Mouse (Mus musculus): Measurements from ENCODE around the gene Etnk1. TPM values are rescaled to one million over a fixed set of nuclear protein-coding genes. Genes with fewer than 3 reads are reported as not detected.

Etnk1 gene
- 38.1 and 40.4 TPM in 2 replicates for polyA plus RNA-seq (2015; fragmentation: Nextera tagmentation; extraction: Ambion mirVana)

DNA sequence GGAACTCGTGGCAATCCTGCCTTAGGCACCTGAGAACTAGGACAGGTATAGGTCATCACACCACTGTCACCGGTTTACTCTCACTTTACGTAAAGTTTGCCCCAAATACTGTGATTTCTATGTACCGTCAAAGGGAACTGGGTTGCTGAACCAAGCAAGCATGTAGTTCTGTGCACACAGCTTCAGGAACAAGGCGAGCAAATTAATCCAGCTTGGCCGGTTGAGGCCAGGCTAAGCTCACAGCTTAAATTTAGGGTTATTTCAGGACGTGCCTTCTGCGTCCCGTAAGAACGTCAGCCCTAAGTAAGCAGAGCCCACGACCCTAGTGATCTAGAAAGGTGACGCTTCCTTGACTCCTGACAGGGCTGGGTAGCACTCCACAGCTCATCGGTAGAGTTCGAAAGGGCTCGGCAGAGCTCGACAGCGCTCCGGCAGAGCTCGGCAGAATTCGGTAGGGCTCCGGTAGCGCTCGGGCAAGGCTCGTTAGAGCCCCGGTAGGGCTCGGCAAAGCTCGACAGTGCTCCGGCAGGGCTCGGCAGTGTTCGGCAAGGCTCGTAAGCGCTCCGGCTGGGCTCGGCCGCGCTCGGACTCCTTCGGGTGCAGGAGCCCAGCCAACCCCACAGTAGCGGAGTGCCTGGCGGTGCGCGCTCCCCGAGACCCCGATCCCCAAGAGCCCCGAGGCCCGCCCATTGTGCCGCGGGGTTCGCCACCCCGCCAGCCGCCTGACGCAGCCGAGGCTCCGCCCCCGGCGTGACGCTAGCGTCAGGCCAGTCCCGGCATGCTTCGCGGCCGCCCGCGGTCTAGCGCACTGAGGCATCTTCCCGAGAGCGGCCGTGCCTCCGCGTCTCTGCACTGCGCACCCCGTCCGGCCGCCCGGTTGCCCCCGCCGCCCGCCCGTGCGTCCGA lies at the start of gene Etnk1:
Gene Etnk1 (plus strand): TSS at position 770 of the 906 bp plus-strand sequence.
- peak; percentile 96 for ATAC-seq
- Histone ChIP-seq H3K9ac (replicated peaks; ENCODE audit: low read depth, low read length) (peak within 1 kb of the TSS; percentile 93), H3K4me2 (ENCODE audit: low read length) (peak within 1 kb of the TSS; percentile 92), H3K9me3 (ENCODE audit: control insufficient read depth, low read length) (no peaks in the 10 kb centered on the region), H3K36me3 (ENCODE audit: control insufficient read depth, insufficient read depth) (no peaks in the 10 kb centered on the region), H3K4me3 (replicated peaks; ENCODE audit: low read length) (peak within 1 kb of the TSS; percentile 93), H3K27me3 (replicated peaks; ENCODE audit: control insufficient read depth, insufficient read depth, low read length) (no peaks in the 10 kb centered on the region), H3K4me1 (replicated peaks; ENCODE audit: control insufficient read depth, insufficient read depth, low read length) (peaks cover 22% of the 10 kb centered on the region), H3K27ac (ENCODE audit: low read length) (peak within 1 kb of the TSS; percentile 92)
- under 1% methylated on average over 69 of the region's 81 CpGs for WGBS

- 90% methylated on average over 6 of the region's 6 CpGs for WGBS
- H3K9ac ChIP-seq (replicated peaks; ENCODE audit: low read depth, low read length), result no peak overlapping the region
- H3K36me3 ChIP-seq (ENCODE audit: control insufficient read depth, insufficient read depth), result no peaks in the 10 kb centered on the region
- no peaks in the 10 kb centered on the region for H3K4me1 ChIP-seq (replicated peaks; ENCODE audit: control insufficient read depth, insufficient read depth, low read length)
- H3K27me3 ChIP-seq (replicated peaks; ENCODE audit: control insufficient read depth, insufficient read depth, low read length), result no peaks in the 10 kb centered on the region
- H3K27ac ChIP-seq (ENCODE audit: low read length), result no peak overlapping the region
- no peaks in the 10 kb centered on the region for H3K9me3 ChIP-seq (ENCODE audit: control insufficient read depth, low read length)
- H3K4me3 ChIP-seq (replicated peaks; ENCODE audit: low read length), result no peak overlapping the region
- H3K4me2 ChIP-seq (ENCODE audit: low read length), result no peak overlapping the region
- no peak for ATAC-seq
These were observed 47.7 kb upstream of the Etnk1 start for GRCm38 (mm10) chr6:143119325-143119724.

- Histone ChIP-seq H3K36me3 (ENCODE audit: control insufficient read depth, insufficient read depth) (no peaks in the 10 kb centered on the region), H3K27ac (ENCODE audit: low read length) (no peak overlapping the region), H3K27me3 (replicated peaks; ENCODE audit: control insufficient read depth, insufficient read depth, low read length) (no peaks in the 10 kb centered on the region), H3K4me2 (ENCODE audit: low read length) (no peak overlapping the region), H3K9me3 (ENCODE audit: control insufficient read depth, low read length) (no peaks in the 10 kb centered on the region), H3K4me3 (replicated peaks; ENCODE audit: low read length) (no peak overlapping the region), H3K9ac (replicated peaks; ENCODE audit: low read depth, low read length) (no peak overlapping the region), H3K4me1 (replicated peaks; ENCODE audit: control insufficient read depth, insufficient read depth, low read length) (no peaks in the 10 kb centered on the region)
- ATAC-seq, result no peak
These were observed 41.3 kb upstream of the Etnk1 start for GRCm38 (mm10) chr6:143125721-143126120.

DNA sequence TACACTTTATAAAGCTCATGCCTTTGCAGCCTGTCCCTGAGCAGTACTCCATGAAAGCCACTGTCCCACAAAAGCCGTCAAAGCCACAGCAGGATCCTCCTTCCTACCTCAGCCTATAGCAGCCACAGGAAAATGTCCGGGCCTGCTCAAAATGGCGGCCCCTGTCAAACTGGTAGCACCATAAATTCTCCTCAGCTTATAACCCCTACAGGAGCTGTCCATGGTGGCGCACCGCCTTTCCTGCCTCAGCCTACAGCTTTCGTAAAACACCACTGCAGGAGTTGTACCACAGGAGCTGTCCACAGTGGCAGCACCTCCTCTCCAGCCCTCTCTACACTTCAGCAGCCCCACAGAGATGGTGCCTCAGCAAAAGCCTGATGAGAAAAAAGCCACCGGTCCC lies 37.6 kb upstream of the Etnk1 start:
- H3K9ac ChIP-seq (replicated peaks; ENCODE audit: low read depth, low read length), result no peak overlapping the region
- H3K36me3 ChIP-seq (ENCODE audit: control insufficient read depth, insufficient read depth), result no peaks in the 10 kb centered on the region
- H3K4me1 ChIP-seq (replicated peaks; ENCODE audit: control insufficient read depth, insufficient read depth, low read length), result no peaks in the 10 kb centered on the region
- no peak overlapping the region for H3K4me2 ChIP-seq (ENCODE audit: low read length)
- no peak overlapping the region for H3K27ac ChIP-seq (ENCODE audit: low read length)
- ATAC-seq, result no peak
- no peaks in the 10 kb centered on the region for H3K27me3 ChIP-seq (replicated peaks; ENCODE audit: control insufficient read depth, insufficient read depth, low read length)
- 94% methylated on average over 7 of the region's 7 CpGs for WGBS
- H3K9me3 ChIP-seq (ENCODE audit: control insufficient read depth, low read length), result no peaks in the 10 kb centered on the region
- H3K4me3 ChIP-seq (replicated peaks; ENCODE audit: low read length), result no peak overlapping the region

DNA sequence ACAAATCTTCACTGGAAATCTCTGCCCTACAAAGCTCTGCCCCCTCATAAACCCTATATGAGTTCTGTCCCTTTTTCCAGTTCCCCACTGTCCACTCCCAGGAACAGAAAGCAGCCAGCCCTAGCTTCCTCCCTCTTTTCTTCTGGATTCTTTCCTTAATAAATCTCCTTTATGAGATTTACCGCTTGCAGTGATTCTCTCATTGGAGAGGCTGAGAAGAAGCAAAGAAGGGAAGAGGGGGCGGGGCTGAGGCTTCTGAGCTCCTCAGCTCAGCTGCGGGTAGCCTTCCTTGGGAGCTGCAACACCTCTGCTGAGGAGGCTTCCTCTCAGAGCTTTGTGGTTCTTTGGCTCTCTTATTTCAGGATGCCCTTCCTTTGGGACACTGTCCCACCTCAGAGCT lies 37.1 kb upstream of the Etnk1 start:
- H3K27ac ChIP-seq (ENCODE audit: low read length), result no peak overlapping the region

DNA sequence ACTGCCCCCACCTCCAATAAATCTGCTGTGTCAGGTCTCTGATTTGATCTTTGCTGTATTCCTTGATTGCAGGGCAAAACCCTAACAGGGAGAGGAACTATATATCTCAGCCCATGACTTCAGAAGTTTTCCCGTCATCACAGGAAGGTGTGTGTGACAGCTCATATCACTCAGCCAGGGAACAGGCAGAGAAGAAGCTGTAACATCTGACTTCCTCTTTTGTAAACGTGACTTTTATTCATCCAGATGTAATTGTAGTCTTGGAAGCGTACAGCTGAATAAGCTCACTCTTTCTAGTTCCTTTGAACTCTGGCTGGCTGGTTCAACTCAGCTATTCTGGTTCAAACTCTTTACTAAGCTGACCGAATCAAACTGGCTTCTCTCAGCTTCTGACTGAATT lies 36.6 kb upstream of the Etnk1 start:
- no peaks in the 10 kb centered on the region for H3K9me3 ChIP-seq (ENCODE audit: control insufficient read depth, low read length)
- no peak overlapping the region for H3K4me2 ChIP-seq (ENCODE audit: low read length)
- 88% methylated on average over 4 of the region's 4 CpGs for WGBS
- no peaks in the 10 kb centered on the region for H3K4me1 ChIP-seq (replicated peaks; ENCODE audit: control insufficient read depth, insufficient read depth, low read length)
- H3K9ac ChIP-seq (replicated peaks; ENCODE audit: low read depth, low read length), result no peak overlapping the region
- H3K36me3 ChIP-seq (ENCODE audit: control insufficient read depth, insufficient read depth), result no peaks in the 10 kb centered on the region
- no peak for ATAC-seq
- H3K27me3 ChIP-seq (replicated peaks; ENCODE audit: control insufficient read depth, insufficient read depth, low read length), result no peaks in the 10 kb centered on the region
- no peak overlapping the region for H3K4me3 ChIP-seq (replicated peaks; ENCODE audit: low read length)
- H3K27ac ChIP-seq (ENCODE audit: low read length), result no peak overlapping the region

More for the DNA sequence above, 37.1 kb upstream of the Etnk1 start:
- H3K9me3 ChIP-seq (ENCODE audit: control insufficient read depth, low read length), result no peaks in the 10 kb centered on the region
- ATAC-seq, result no peak
- H3K4me3 ChIP-seq (replicated peaks; ENCODE audit: low read length), result no peak overlapping the region
- H3K9ac ChIP-seq (replicated peaks; ENCODE audit: low read depth, low read length), result no peak overlapping the region
- H3K4me1 ChIP-seq (replicated peaks; ENCODE audit: control insufficient read depth, insufficient read depth, low read length), result no peaks in the 10 kb centered on the region
- H3K36me3 ChIP-seq (ENCODE audit: control insufficient read depth, insufficient read depth), result no peaks in the 10 kb centered on the region
- no peaks in the 10 kb centered on the region for H3K27me3 ChIP-seq (replicated peaks; ENCODE audit: control insufficient read depth, insufficient read depth, low read length)
- H3K4me2 ChIP-seq (ENCODE audit: low read length), result no peak overlapping the region
- 84% methylated on average over 3 of the region's 3 CpGs for WGBS

DNA sequence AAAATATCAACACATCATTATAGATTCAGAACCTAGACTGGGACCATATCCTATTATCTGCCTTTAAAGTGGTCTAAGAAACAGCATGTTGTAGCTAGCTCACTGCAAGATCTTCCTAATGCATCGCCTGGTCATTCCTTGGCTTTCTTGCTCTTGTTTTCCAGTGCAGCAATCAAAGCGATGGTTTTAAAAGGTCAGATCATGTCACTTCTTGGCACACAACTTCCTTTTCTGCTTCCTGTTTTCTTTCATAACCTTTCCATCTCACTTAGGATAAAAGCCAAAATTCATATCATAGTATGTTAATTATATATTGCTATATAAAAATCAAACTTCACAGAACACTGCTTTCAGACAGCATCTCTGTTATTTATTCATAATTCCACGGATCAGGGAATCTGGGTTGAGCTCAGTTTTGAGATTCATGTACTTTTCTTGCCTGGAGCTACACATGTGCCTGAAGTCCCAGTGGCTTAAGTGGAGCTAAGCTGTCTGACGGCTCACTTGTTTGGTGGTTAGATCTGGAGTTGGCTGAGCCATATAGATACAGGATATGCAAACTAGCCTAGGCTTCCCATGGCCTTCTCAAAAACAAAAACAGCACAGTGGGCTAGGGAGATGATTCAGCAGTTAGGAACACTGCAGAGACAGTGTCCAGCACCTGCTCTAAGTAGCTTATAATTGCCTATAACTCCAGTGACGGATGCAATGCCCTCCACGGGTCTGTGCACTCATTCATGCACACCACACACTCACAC lies 34.9 kb upstream of the Etnk1 start:
- Histone ChIP-seq H3K27ac (ENCODE audit: low read length) (no peak overlapping the region), H3K4me3 (replicated peaks; ENCODE audit: low read length) (no peak overlapping the region), H3K9ac (replicated peaks; ENCODE audit: low read depth, low read length) (no peak overlapping the region), H3K36me3 (ENCODE audit: control insufficient read depth, insufficient read depth) (no peaks in the 10 kb centered on the region), H3K4me1 (replicated peaks; ENCODE audit: control insufficient read depth, insufficient read depth, low read length) (no peaks in the 10 kb centered on the region), H3K27me3 (replicated peaks; ENCODE audit: control insufficient read depth, insufficient read depth, low read length) (no peaks in the 10 kb centered on the region), H3K4me2 (ENCODE audit: low read length) (no peak overlapping the region), H3K9me3 (ENCODE audit: control insufficient read depth, low read length) (no peaks in the 10 kb centered on the region)
- 73% methylated on average over 6 of the region's 6 CpGs for WGBS
- no peak for ATAC-seq

DNA sequence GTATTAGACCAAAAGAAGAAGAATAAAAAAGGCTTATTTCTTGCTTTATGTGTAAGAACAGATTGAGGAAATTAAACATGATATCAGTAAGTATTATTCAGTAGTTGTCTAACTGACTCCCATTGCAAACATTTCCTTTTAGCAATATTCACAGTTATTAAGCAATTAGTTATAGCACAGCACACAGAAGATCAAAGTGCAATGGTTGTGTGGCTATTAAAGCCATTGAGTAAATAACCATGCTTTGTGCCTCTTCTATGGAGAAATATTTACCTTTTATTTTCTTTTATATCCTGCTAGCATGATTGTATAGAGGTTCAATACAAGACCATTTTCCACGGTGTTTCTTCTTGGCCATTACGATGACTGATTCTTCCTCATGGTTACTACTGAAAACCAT lies 33.9 kb upstream of the Etnk1 start:
- H3K27me3 ChIP-seq (replicated peaks; ENCODE audit: control insufficient read depth, insufficient read depth, low read length), result no peaks in the 10 kb centered on the region
- ATAC-seq, result no peak
- H3K36me3 ChIP-seq (ENCODE audit: control insufficient read depth, insufficient read depth), result no peaks in the 10 kb centered on the region
- no peak overlapping the region for H3K4me2 ChIP-seq (ENCODE audit: low read length)
- no peaks in the 10 kb centered on the region for H3K9me3 ChIP-seq (ENCODE audit: control insufficient read depth, low read length)
- no peak overlapping the region for H3K27ac ChIP-seq (ENCODE audit: low read length)
- no peaks in the 10 kb centered on the region for H3K4me1 ChIP-seq (replicated peaks; ENCODE audit: control insufficient read depth, insufficient read depth, low read length)
- no peak overlapping the region for H3K4me3 ChIP-seq (replicated peaks; ENCODE audit: low read length)
- WGBS, result 81% methylated on average over 2 of the region's 2 CpGs
- no peak overlapping the region for H3K9ac ChIP-seq (replicated peaks; ENCODE audit: low read depth, low read length)

GRCm38 (mm10) chr6:143135097-143135496 lies 31.9 kb upstream of the Etnk1 start:
- H3K4me3 ChIP-seq (replicated peaks; ENCODE audit: low read length), result no peak overlapping the region
- H3K9ac ChIP-seq (replicated peaks; ENCODE audit: low read depth, low read length), result no peak overlapping the region
- H3K27ac ChIP-seq (ENCODE audit: low read length), result no peak overlapping the region
- no peaks in the 10 kb centered on the region for H3K4me1 ChIP-seq (replicated peaks; ENCODE audit: control insufficient read depth, insufficient read depth, low read length)
- no peak overlapping the region for H3K4me2 ChIP-seq (ENCODE audit: low read length)
- WGBS, result 88% methylated on average over 13 of the region's 13 CpGs
- no peaks in the 10 kb centered on the region for H3K36me3 ChIP-seq (ENCODE audit: control insufficient read depth, insufficient read depth)
- no peaks in the 10 kb centered on the region for H3K27me3 ChIP-seq (replicated peaks; ENCODE audit: control insufficient read depth, insufficient read depth, low read length)
- ATAC-seq, result no peak
- no peaks in the 10 kb centered on the region for H3K9me3 ChIP-seq (ENCODE audit: control insufficient read depth, low read length)

All from forebrain, embryonic 16.5 days (tissue).